In the genomic region with DNA sequence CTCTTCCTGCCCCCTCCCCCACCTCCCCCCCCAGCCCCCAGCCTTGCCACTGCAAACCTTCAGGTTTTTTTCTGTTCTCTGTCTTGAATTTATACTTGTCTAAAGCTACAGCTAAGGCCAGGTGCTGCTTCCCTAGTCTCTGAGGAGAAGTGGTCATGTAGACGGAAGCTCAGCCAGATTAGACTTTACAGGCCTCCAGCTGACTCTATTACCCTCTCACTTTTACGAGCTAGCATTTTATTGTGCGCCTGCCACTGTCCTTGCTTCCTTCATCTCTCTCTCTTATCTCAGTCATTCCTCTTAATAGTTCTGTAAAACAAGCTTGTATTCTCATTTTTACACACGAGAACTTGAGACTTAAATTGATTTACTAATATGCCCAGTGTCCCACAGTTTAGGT, we compare ENCODE assay signal across 15 mouse cellular contexts.
"Had no signal": no experiment of that assay in that cellular context is flagged by ENCODE, and none has a peak within 500 bp of the region (broad histone marks: within the 10 kb centered on the region; RNA-seq: fewer than 3 reads in every experiment).

No protein-coding gene starts in this region.

- ATAC-seq: intestine, embryonic 16.5 days had no signal

- H3K36me3 ChIP-seq: kidney, embryonic 15.5 days; liver, embryonic 13.5 days had no signal

- H3K4me2 ChIP-seq: kidney, embryonic 15.5 days; liver, embryonic 13.5 days; midbrain, embryonic 11.5 days had no signal

- H3K27ac ChIP-seq: kidney, embryonic 15.5 days; liver, embryonic 13.5 days had no signal

- H3K27me3 ChIP-seq: kidney, embryonic 15.5 days; liver, embryonic 13.5 days had no signal

- H3K9ac ChIP-seq: kidney, embryonic 15.5 days; liver, embryonic 13.5 days had no signal

- DNase-seq: kidney, adult 2 months; kidney, postnatal 10 days; kidney, postnatal 36 days; liver, embryonic 13.5 days; lung, adult 2 months; lung, postnatal 14 days; lung, postnatal 4 days; midbrain, embryonic 14.5 days; right cerebral cortex, postnatal 4 days; thymus, adult 2 months; thymus, postnatal 14 days; thymus, postnatal 4 days had no signal

- H3K9me3 ChIP-seq: kidney, embryonic 15.5 days; liver, embryonic 13.5 days had no signal

- H3K4me3 ChIP-seq: kidney, embryonic 15.5 days; liver, embryonic 13.5 days had no signal
